Mouse (Mus musculus) hindbrain, embryonic 14.5 days (tissue): ENCODE measurements at regions not wholly inside any gene's neighbourhood (a gene's known extent, or its start where the extent isn't known, plus 50 kb on each side); places are given as distances from the start of the nearest gene placed in this dataset.

Experiments
- ATAC-seq: fragments of 200-750 bp; cut with Nextera tagmentation; 2 replicates; pipeline ENCODE4 v1.8.0; 2017; ENCODE audit warnings: moderate number of reproducible peaks, mild to moderate bottlenecking, moderate TSS enrichment, moderate library complexity; ENCODE audit not compliant: low FRiP score
- DNase-seq: peaks from one replicate; pipeline ENCODE4 v3.0.0-alpha.2; 2015; ENCODE audit warnings: low spot score
- H3K27ac ChIP-seq: fragments of 300-500 bp; sonication (generic); 2 replicates; pipeline ENCODE4 v1.5.1; 2014; ENCODE audit warnings: mild to moderate bottlenecking, moderate library complexity
- H3K27me3 ChIP-seq: fragments of 300-500 bp; sonication (generic); 2 replicates; pipeline ENCODE4 v1.6.1; 2014; ENCODE audit warnings: mild to moderate bottlenecking, low read length, mixed read lengths; ENCODE audit not compliant: control insufficient read depth, insufficient read depth
- H3K36me3 ChIP-seq: fragments of 300-500 bp; sonication (generic); replicated peaks from 2 replicates; pipeline ENCODE4 v1.6.1; 2014; ENCODE audit not compliant: control insufficient read depth, insufficient read depth
- H3K4me1 ChIP-seq: fragments of 300-500 bp; sonication (generic); replicated peaks from 2 replicates; pipeline ENCODE4 v1.6.1; 2014; ENCODE audit warnings: antibody characterized with exemption, low read length, mixed read lengths; ENCODE audit not compliant: control insufficient read depth, insufficient read depth
- H3K4me2 ChIP-seq: fragments of 300-500 bp; sonication (generic); replicated peaks from 2 replicates; pipeline ENCODE4 v1.6.1; 2014; ENCODE audit warnings: mild to moderate bottlenecking, moderate library complexity
- H3K4me3 ChIP-seq: fragments of 300-500 bp; sonication (generic); replicated peaks from 2 replicates; pipeline ENCODE4 v1.5.1; 2014; ENCODE audit warnings: mild to moderate bottlenecking, low read length
- H3K9ac ChIP-seq: fragments of 300-500 bp; sonication (generic); 2 replicates; pipeline ENCODE4 v1.6.1; 2014
- H3K9me3 ChIP-seq: fragments of 300-500 bp; sonication (generic); 2 replicates; pipeline ENCODE4 v1.6.1; 2016; ENCODE audit warnings: low read length; ENCODE audit not compliant: control insufficient read depth
- WGBS: fragments of 180-500 bp; shearing (Covaris S2); extraction: QIAGEN DNeasy Blood & Tissue Kit; methylation state at CpG from one replicate; pipeline ENCODE4 v1.1.7; 2014; 5-methylcytosine and 5-hydroxymethylcytosine counted together

DNA sequence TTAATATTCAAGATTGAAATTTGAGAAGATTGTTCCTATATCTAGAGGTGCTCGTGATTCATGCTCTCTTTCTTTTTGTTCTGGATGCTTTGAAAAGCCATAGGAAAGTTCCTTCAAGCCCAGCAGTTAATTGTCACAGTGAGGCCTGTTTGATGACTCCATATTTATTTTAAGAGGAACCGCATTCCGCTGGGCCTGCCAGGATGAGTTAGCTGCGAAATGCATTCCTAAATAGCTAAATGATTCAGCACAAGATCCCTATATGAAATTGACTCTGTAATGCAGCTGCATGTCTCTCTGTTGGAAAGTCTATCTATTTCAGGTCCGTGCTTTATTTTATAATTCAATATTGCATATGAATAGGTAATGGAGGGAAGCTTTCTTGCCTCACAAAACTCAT is 511.9 kb upstream of the Adgra3 start:
- WGBS = 85% methylated on average over 5 of the region's 5 CpGs
- DNase-seq (no peak), ATAC-seq (no peak)
- no peak overlapping the region for H3K4me3 ChIP-seq
- H3K36me3 ChIP-seq = no peaks in the 10 kb centered on the region
- no peaks in the 10 kb centered on the region for H3K27me3 ChIP-seq
- H3K27ac ChIP-seq = no peak overlapping the region
- H3K4me1 ChIP-seq = no peaks in the 10 kb centered on the region
- H3K9me3 ChIP-seq = no peaks in the 10 kb centered on the region
- no peak overlapping the region for H3K9ac ChIP-seq
- H3K4me2 ChIP-seq = no peak overlapping the region

DNA sequence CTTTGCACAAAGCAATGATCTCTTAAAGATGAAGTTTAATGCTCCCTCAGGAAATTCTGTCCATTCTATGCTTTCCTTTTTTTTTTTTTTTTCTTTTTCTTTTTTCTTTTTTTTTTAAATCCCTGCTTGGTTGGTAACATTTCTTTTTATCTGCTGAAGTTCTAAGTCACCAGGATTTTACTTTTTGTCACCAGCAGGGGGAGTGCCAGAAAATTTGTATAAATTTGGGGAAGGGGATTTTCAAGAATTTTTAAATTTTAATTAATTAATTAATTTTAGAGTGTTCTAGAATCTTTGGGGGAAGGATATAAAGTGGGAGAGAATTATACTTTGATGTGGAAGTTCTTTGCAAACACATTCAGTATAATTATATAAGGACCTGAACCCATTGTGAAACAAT is 492.3 kb upstream of the Adgra3 start:
- H3K27me3 ChIP-seq = no peaks in the 10 kb centered on the region
- no peaks in the 10 kb centered on the region for H3K4me1 ChIP-seq
- no peaks in the 10 kb centered on the region for H3K36me3 ChIP-seq
- H3K4me2 ChIP-seq = no peak overlapping the region
- H3K9ac ChIP-seq = no peak overlapping the region
- H3K4me3 ChIP-seq = no peak overlapping the region
- no peak for ATAC-seq
- H3K9me3 ChIP-seq = no peaks in the 10 kb centered on the region
- H3K27ac ChIP-seq = no peak overlapping the region
- DNase-seq = no peak

DNA sequence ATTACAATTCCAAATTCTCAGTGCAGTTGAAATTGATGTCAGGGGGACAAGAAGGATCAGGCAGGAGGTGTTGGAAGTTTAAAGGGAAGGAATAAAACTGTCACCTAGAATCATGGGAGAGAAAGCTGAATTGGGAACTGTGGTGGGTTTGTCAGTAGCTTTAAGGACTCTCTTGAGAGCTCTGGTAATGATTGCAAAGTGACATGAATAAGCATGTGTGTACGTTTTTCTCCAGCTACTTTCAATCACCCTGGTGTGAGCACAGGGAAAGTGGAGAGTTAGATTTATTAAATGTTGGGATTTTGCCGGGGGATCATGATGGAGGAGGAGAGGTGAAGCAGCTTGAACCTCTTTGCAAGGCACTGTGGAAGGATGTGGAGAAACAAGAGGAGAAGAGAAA is 453.7 kb upstream of the Adgra3 start:
- WGBS = 76% methylated on average over 2 of the region's 2 CpGs
- no peak for ATAC-seq

DNA sequence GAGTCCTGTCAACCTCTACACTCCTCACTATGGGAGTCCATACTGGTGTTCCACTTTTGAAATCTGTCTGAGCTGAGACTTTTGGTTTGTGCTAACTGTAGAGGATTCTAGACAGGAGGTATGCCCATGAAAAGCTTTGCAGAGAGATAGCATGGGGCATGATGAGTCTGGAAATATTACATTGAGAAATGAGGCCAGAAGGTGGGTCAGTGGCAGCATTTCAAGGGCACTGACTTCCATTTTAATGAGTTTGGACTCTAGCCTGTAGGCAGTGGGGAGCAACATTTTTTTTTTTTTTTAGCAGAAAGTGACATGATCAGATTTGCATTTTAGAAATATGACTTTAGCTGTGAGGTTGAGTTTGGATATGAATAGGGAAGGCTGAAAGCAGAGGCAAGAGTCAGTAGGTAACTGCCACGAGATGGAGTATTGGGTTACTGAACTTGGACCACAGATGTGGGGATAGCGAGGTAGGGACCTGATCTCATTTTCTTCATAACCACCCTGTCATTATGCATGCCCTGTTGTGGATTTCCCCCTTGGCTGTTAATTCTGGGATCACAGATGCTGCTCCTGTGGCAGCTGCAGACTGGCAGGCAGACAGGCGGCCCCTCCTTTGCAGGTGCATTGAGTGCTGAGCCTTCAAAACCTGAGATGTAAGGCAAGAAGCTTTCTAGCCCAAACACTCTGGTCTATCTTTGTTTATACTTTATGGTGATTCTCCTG is 451.1 kb upstream of the Adgra3 start:
- Histone ChIP-seq H3K4me3 (no peak overlapping the region), H3K36me3 (no peaks in the 10 kb centered on the region), H3K9ac (no peak overlapping the region), H3K27me3 (no peaks in the 10 kb centered on the region), H3K4me1 (no peaks in the 10 kb centered on the region), H3K9me3 (no peaks in the 10 kb centered on the region), H3K4me2 (no peak overlapping the region), H3K27ac (no peak overlapping the region)
- DNase-seq (no peak), ATAC-seq (no peak)
- WGBS = 83% methylated on average over 3 of the region's 3 CpGs

More for the DNA sequence above, 453.7 kb upstream of the Adgra3 start:
- Histone ChIP-seq H3K36me3 (no peaks in the 10 kb centered on the region), H3K4me1 (no peaks in the 10 kb centered on the region), H3K9me3 (no peaks in the 10 kb centered on the region), H3K4me3 (no peak overlapping the region), H3K9ac (no peak overlapping the region), H3K27me3 (no peaks in the 10 kb centered on the region), H3K4me2 (no peak overlapping the region), H3K27ac (no peak overlapping the region)
- no peak for DNase-seq

DNA sequence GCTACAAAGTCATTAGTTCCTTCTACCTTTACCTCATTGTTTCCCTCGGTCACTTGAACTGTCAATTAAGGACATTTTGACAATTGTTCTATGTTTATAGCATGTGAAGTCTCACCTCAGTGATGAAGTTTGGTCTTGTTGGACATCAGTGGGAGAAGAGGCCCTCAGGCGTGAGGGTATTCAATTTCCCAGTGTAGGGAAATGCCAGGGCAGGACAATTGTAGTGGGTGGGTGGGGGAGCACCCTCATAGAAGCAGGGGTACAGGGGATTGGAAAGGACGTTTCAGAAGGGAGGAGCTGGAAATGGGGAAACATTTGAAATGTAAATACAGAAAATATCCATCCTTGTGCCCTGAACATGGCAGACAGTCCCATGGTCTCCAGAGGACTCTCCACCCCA is 431.4 kb upstream of the Adgra3 start:
- no peak for DNase-seq

DNA sequence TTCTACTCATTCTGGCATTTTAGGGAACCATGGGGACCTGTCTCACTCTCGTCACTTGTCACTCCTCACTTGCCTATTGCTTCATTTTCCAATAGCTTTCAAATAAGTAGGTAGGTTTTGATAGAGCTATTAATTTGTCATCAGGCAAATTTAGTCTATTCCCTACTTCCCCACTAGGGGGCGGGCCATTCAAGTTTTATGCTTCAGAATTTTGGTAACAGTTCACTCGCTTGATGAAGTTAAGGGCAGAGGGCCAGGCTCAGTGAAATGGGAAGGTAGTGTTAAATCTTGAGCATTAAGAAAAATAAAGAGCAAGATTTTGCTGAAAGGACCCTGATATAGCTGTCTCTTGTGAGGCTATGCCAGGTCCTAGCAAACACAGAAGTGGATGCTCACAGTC is 418.2 kb upstream of the Adgra3 start:
- Histone ChIP-seq H3K4me1 (no peaks in the 10 kb centered on the region), H3K4me2 (no peak overlapping the region), H3K9ac (no peak overlapping the region), H3K9me3 (no peaks in the 10 kb centered on the region), H3K27ac (no peak overlapping the region), H3K4me3 (no peak overlapping the region), H3K27me3 (no peaks in the 10 kb centered on the region), H3K36me3 (no peaks in the 10 kb centered on the region)
- 17% methylated on average over 3 of the region's 3 CpGs for WGBS
- DNase-seq (peak; percentile 82), ATAC-seq (no peak)

More for the DNA sequence above, 431.4 kb upstream of the Adgra3 start:
- H3K9me3 ChIP-seq = no peaks in the 10 kb centered on the region
- H3K9ac ChIP-seq = no peak overlapping the region
- no peaks in the 10 kb centered on the region for H3K4me1 ChIP-seq
- ATAC-seq = no peak
- no peaks in the 10 kb centered on the region for H3K36me3 ChIP-seq
- H3K27me3 ChIP-seq = no peaks in the 10 kb centered on the region
- H3K27ac ChIP-seq = no peak overlapping the region
- no peak overlapping the region for H3K4me2 ChIP-seq
- H3K4me3 ChIP-seq = no peak overlapping the region
- 84% methylated on average over 3 of the region's 3 CpGs for WGBS

DNA sequence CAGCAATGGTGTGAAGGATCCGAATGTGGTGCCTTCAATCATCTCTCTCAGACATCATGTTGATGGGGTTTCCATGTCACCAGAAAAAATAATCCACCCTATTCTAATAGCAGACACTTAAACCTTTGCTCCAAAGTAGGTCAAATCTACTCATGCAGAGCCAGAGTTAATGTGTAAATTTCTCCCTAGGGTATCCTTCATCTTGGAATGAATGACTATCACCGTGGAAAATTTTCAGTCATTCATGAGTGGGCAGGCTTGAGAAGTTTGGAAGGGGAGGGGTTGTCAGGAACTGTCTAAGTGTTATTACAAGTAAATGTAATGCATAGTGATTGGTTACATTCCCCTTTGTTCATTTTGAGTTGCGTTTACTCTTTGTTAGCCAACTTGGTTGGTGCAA is 402.7 kb upstream of the Adgra3 start:
- DNase-seq = no peak
- no peaks in the 10 kb centered on the region for H3K4me1 ChIP-seq
- H3K4me3 ChIP-seq = no peak overlapping the region
- no peaks in the 10 kb centered on the region for H3K27me3 ChIP-seq
- no peak; the same call in 1 of the 2 replicates for ATAC-seq
- no peak overlapping the region for H3K4me2 ChIP-seq
- no peak overlapping the region for H3K27ac ChIP-seq
- no peak overlapping the region for H3K9ac ChIP-seq
- 60% methylated on average over 3 of the region's 3 CpGs for WGBS
- no peaks in the 10 kb centered on the region for H3K9me3 ChIP-seq
- no peaks in the 10 kb centered on the region for H3K36me3 ChIP-seq

DNA sequence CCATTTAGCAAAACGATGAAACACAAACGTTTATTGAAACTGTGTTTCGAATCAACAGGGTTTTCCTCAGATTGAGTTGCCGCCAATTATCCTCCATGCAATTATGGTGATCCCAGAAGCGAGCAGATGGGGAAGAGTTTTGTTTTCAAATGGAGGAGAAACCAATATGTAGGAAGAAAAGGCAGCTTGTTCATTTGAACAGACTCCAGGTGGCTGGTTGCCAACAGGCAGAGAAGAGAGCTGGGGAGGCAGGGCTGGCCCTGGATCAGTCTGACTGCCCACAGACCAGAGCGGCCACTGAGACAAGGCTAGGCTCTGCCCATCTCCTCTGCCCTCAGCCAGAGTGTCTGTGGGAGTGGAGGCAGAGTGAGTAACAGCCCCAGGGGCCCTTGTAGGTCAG is 398.8 kb upstream of the Adgra3 start:
- H3K36me3 ChIP-seq = no peaks in the 10 kb centered on the region
- H3K4me3 ChIP-seq = no peak overlapping the region
- 62% methylated on average over 6 of the region's 6 CpGs for WGBS
- H3K27ac ChIP-seq = no peak overlapping the region
- DNase-seq (peak; percentile 49), ATAC-seq (peak; percentile 76)
- no peaks in the 10 kb centered on the region for H3K9me3 ChIP-seq
- no peaks in the 10 kb centered on the region for H3K4me1 ChIP-seq
- no peak overlapping the region for H3K9ac ChIP-seq
- no peak overlapping the region for H3K4me2 ChIP-seq
- H3K27me3 ChIP-seq = no peaks in the 10 kb centered on the region

DNA sequence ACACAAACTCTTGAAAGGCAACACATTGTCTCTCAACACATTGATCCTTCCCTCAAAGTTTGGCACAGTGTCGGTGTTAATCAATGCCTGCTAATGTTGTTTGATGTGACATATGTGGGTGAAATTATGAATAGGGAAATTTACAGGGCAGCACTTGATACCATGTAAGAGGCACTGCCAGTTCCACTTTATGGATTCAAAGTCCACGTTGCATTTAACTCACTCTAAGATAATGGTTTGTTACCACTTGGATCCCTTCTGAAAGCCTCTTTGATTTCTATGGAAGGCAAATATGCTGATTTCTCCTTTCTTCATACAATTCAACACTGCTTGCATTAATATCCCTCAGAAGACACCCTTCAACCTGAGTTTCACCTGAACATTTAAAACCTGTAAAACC is 395.6 kb upstream of the Adgra3 start:
- no peaks in the 10 kb centered on the region for H3K36me3 ChIP-seq
- no peaks in the 10 kb centered on the region for H3K27me3 ChIP-seq
- H3K4me2 ChIP-seq = no peak overlapping the region
- ATAC-seq = no peak
- H3K4me1 ChIP-seq = no peaks in the 10 kb centered on the region
- no peak overlapping the region for H3K27ac ChIP-seq
- WGBS = 82% methylated on average over 2 of the region's 2 CpGs
- DNase-seq = no peak
- H3K9ac ChIP-seq = no peak overlapping the region
- no peak overlapping the region for H3K4me3 ChIP-seq
- H3K9me3 ChIP-seq = no peaks in the 10 kb centered on the region

DNA sequence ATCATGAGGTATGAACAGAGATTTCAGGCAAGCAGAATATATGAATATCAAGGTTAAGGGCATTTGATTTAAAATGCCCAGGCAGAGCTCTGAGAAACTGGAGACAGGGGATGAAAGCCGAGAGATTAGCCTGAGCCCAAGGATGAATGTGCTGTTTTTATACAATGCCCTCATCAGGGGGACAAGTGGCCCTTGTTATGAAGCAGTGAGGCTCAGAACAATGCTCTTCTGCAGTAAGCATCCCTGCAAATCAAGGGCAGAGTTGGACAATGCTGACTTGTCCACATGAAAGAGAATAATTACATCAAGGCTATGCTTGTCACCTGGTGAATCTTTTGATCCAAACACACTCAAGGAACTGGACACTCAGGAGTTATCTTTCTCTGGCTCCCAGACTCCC is 348.1 kb upstream of the Adgra3 start:
- no peak overlapping the region for H3K27ac ChIP-seq
- no peaks in the 10 kb centered on the region for H3K27me3 ChIP-seq
- no peak overlapping the region for H3K4me3 ChIP-seq
- H3K4me2 ChIP-seq = no peak overlapping the region
- no peak for ATAC-seq
- DNase-seq = no peak
- WGBS = 30% methylated on average over 1 of the region's 1 CpGs
- no peaks in the 10 kb centered on the region for H3K36me3 ChIP-seq
- no peak overlapping the region for H3K9ac ChIP-seq
- H3K4me1 ChIP-seq = no peaks in the 10 kb centered on the region
- no peaks in the 10 kb centered on the region for H3K9me3 ChIP-seq
